Mouse (Mus musculus) lung, adult 2 months (tissue): ENCODE measurements around the gene Dennd5a.

ENCODE experiments used
- CTCF ChIP-seq: fragments of 200-500 bp; IDR thresholded peaks from 2 replicates; pipeline ENCODE4 v1.5.1; 2011; ENCODE audit warnings: mild to moderate bottlenecking, low read length, control low read depth; ENCODE audit not compliant: insufficient read depth
- POLR2A ChIP-seq: fragments of 200-500 bp; IDR thresholded peaks from 2 replicates; pipeline ENCODE4 v1.6.1; 2011; ENCODE audit warnings: low read depth, mild to moderate bottlenecking, control low read depth, low read length, borderline replicate concordance; ENCODE audit errors: extremely low read depth

DNA sequence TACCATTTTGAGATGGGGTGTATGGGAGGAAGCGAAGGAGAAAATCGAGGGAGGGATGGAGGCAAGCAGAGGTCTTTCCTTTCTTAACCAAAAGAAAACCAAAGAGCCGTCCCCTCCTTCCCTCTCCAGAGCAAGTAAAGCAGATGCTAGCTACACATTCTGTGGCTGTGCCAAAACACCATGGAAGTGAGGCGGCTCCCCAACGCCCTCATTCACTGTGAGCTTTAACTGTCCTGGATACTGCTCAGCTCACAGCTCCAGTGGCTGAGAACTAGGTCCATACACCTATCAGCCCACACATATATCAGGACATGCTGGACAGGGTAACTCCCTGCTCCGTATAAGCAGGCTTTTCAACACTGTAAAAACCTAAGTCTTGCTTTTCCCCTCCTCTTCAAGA is 31.9 kb downstream of the Dennd5a start:
- TF ChIP-seq CTCF (no peak), POLR2A (no peak)
